Mouse (Mus musculus): ENCODE measurements around the gene Olfr992.
"Not testable (repeated sequence)": the region's sequence is repeated elsewhere in the genome, so short reads cannot be mapped to it uniquely, and the experiment has no call there.

Gene Olfr992

DNA sequence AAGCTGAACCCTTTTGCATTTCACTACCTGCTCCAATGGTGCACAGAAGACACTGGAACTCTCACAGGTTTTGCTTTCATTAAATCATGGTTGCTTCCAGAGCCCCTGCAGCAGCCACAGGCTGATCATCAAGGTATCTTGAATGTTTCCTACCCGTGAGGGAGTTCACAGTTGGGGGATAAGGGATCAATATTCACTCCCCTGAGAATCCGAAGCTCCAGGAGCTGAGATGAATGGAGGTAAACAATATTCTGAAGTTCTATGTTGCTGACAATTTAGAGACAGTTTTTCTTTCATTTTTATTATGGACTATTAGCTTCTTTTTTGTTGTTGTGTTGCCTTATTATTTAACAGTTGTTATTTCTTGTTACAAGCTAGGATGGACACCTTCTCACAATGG lies at the start of gene Olfr992:
Gene Olfr992 (minus strand): TSS at position 101 of the 400 bp plus-strand sequence.
- no peak for DNase-seq (ENCODE audit: low read depth, low spot score)

- no peak for DNase-seq (ENCODE audit: low read depth, low spot score)
Measured at GRCm38 (mm10) chr2:85443539-85443938, 34.3 kb upstream of the Olfr992 start, which contains the start of gene Olfr995. Olfr995 (minus strand) TSS chr2:85443639.

GRCm38 (mm10) chr2:85442546-85442945 lies 33.3 kb upstream of the Olfr992 start:
- no peak for DNase-seq (ENCODE audit: low read depth, low spot score)

DNA sequence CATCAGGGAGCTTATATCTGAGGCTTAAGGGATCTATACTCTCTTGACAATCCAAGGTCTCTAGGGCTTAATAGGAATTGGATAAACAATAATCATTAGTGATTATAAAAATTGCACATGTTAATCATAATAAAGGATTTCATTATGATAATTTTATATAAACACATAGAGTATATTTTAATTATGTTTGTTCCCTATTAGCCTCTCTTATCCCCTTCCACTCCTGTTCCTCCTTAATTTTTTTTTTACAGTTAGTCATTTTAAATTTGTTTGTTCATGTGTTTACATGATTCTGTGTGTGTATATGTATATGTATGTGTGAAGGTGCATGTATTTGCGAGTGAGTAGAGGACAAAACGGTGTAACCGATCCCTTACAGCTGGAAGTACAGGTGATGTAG lies 27.1 kb upstream of the Olfr992 start, which contains the start of gene Olfr994:
Gene Olfr994 (minus strand): TSS at position 101 of the 400 bp plus-strand sequence.
- DNase-seq (ENCODE audit: low read depth, low spot score): no peak

- no peak for DNase-seq (ENCODE audit: low read depth, low spot score)
Measured at GRCm38 (mm10) chr2:85425893-85426292, 16.6 kb upstream of the Olfr992 start.

DNA sequence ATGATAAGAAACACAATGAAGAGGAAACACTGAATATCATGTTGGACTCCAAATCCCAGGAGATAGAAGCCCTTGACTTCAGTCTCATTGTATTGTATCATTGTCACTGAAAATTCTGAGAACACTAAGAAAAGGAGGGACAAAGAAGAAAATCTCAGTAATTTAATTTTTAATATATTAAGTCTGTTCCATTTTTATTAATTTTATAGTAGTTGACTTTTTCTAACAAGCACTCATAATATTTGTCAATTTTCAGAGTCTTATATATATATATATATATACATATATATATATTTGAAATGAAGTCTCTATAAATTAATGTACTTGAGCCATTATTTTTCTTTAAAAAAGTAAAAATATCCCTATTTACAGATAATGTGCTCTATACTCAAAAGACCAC lies 5.5 kb upstream of the Olfr992 start, which contains the start of gene Olfr993:
Gene Olfr993 (minus strand): TSS at position 101 of the 400 bp plus-strand sequence.
- DNase-seq (ENCODE audit: low read depth, low spot score): no peak

DNA sequence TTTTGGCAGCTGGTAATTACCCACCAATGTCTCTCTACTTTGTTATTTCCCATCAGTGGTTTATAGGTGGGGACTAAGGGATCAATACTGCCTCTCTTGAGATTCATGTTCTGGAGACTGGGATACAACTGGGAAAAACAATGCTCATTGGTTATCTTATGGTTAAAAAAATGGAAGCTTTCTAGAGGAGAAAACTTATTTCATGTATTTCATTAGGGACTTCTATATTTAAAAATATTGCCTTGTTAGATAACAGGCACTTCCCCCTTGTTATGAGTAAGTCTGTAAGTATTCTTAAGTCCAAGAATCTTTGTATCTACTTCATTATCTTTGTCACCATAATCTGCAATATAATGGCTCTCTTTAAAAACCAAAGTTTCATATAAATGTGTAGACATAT lies 46.1 kb downstream of the Olfr992 start, which contains the start of gene Olfr988:
Gene Olfr988 (minus strand): TSS at position 101 of the 400 bp plus-strand sequence.
- DNase-seq (ENCODE audit: low read depth, low spot score): not testable (repeated sequence)
